Mouse (Mus musculus) Muller cell, postnatal 12 days (primary cell): Measurements from ENCODE around the gene Fam49a.
"Not testable (repeated sequence)": the region's sequence is repeated elsewhere in the genome, so short reads cannot be mapped to it uniquely, and the experiment has no call there.

ENCODE experiments used
- DNase-seq: peaks from one replicate; pipeline ENCODE4 v3.0.0-alpha.2; 2015; ENCODE audit errors: inconsistent ontology term

Fam49a gene

GRCm38 (mm10) chr12:12313919-12314318 is 52.0 kb downstream of the Fam49a start:
- DNase-seq = no peak

GRCm38 (mm10) chr12:12314326-12314725 is 52.4 kb downstream of the Fam49a start:
- no peak for DNase-seq

- peak; percentile 74 for DNase-seq
Observed at GRCm38 (mm10) chr12:12315011-12315410, 53.1 kb downstream of the Fam49a start.

DNA sequence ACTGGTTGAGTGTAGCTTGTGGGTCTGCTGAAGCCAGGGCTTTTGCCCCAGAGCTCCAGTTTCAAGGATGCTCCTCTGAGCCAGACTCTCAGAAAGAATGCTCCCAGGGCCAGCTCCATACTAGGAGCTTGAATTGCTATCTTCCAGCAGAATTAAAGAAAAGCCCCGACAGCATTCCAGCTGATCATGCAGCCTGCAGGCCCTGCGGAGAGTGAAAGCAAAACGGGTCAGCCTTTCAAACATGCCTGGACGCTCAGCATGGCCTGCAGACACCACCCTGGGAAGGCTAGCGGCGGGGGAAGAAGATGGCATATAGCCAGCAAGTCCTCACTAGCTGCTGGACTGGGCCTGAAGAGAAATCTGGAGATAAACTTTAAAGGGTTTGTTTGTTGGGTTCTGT is 55.0 kb downstream of the Fam49a start:
- peak; percentile 85 for DNase-seq

DNA sequence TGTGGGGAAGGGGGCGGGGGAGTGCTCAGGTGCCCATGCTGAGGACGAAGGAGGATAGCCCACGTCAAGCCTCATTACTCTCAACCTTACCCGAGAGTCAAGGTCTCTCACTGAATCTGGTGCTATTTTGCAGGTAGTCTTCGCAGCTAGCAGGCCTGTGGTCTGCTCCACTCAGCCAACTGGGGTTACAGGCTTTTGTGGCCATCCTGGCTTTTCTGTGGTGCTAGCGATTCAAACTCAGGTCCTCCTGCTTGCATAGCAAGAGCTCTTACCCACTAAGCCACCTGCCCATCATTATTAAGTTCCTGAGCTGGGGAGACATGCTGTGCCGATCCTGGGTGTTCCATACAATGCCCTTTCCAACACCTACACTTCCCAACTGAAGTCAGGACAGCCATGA is 55.7 kb downstream of the Fam49a start:
- no peak for DNase-seq

- DNase-seq = peak; percentile 65
Observed at GRCm38 (mm10) chr12:12318140-12318734, 56.3 kb downstream of the Fam49a start.

- peak; percentile 56 for DNase-seq
Observed at GRCm38 (mm10) chr12:12320693-12321092, 58.8 kb downstream of the Fam49a start.

DNA sequence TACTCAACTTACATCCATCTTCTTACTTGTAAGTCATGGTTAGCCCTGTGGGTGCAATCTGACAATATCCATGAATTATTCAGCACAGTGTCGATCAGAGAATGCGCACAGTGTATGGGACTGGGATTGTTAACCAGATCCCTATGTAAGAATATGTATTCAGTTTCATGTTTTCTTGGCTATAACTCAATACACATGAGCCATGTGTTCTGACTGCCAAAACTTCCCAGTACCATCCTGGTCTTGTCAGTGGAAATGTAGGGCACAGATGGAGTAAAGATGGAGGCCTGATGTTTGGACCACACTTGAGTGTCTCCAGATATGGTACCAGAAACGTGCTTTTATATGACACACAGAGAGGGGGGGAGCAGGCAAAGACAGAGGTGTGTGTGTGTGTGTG is 59.2 kb downstream of the Fam49a start:
- no peak for DNase-seq

DNA sequence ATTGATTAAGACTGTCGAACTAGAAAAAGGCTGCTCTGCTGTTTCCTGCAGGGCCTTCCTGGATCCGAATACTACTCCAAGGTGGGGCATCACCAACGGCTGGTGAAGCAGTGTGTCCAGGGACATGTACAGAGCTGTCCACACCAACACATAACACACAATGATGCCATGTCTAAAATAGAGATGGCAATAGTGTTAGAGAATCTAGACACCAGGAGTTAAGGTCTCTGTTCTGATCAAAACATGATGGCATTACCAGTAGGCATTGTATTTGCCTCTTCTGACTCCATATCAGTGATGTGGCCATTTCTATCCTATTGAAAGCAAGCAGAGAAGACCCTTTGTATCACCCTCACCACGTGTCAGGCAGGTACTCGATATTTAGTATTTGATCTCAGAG is 61.1 kb downstream of the Fam49a start:
- no peak for DNase-seq

DNA sequence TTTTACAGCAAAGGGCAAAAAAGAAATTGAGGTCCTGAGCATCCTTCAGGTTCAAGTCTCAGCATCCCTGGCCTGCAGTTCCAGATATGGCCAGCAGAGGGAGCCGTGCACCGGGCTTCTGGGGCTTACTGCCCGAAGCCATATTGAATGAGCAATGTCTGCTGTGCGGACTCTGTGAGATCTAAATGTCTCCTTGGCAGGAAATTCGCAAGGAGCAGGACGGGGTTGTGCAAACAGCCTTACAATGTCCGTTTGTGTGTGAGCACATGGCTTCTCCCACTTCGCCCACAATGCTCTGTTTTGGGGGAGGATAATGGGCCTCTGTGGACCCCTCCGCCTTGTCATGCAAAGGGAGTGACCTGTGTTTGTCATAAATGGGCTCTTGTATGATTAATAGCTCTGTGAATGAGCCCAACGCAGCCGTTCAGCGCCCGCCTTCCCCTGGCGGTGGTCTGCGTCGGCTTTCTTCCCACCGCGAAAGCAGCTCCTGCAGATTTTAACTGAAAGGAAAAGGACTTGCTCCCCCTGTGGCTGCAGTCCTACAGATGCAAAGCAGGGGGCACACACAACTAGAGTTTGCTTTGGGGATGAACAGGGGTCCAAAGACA is 61.8 kb downstream of the Fam49a start:
- peak; percentile 67 for DNase-seq

DNA sequence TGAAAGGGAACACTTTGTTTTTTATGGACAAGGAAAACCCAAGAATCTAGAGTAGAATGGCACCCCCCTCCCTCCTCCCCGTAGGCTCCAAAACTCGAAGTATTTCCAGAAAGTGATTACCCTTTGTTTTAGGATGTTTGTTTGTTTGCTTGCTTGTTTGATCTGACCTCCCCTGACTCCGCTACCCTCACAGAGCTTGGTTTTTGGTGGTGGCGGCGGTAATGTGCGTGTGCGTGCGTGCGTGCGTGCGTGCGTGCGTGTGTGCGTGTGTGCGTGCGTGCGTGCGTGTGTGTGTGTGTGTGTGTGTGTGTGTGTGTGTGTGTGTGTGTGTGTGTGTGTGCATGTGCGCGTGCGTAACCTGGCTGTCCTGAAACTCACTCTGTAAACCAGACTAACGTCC is 62.3 kb downstream of the Fam49a start:
- DNase-seq = not testable (repeated sequence)

DNA sequence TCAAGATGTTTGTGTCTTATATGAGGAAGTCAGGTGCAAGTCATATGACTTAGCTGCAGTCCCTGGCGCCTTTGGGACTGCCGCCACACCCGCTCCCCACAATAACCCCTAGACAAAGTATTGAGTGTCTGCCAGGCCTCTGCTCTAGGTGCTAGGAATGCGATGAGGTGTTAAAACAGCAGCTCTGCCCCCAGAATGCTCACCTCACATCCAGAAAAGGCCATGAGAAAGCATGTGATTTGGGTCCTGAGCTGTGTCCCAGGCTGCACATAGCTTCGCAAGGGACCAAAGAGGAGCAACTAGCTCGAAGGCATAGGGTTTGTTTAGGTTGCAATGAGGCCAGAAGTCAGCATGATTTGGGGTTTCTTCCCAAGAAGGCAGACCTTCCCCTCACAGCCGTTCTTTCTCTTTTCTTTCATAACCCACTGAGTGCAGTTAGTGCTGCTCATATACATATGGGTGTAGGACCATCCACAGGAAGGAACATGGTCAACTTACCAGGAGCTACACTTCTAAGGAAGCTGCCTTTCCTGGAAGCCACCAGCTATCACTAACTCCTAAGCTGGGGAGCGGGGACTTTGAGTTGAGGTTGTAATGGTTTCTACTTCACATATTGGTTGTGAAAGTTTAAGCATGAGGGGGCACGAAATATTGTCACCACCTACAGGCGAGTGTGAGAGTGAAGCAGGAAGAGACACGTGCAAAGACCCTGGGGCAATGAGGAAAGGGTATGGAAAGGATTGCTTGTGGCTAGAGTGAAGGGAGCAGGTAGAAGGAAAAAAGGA is 71.8 kb downstream of the Fam49a start:
- DNase-seq = no peak

- DNase-seq = no peak
Observed at GRCm38 (mm10) chr12:12334486-12334885, 72.5 kb downstream of the Fam49a start.

- DNase-seq = no peak
Observed at GRCm38 (mm10) chr12:12335566-12335965, 73.6 kb downstream of the Fam49a start.

DNA sequence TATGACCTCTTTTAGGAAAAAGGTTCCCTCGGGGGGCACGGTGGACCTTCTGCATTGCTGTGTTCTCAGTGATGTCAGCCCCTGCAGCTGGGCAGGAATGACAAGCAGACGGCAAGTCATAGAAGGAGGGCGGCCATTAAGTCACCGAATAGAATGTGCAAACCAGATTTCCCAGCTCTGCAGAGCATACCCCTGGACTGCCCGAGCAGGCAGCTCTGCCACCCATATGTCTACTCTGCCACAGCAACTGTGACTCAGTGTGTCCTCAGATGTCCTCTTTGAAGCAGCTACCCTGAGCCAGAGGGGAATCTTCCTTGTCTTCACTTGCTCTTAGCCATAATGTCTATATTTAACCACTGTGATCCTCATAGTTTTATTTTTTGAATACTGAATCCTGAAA is 75.4 kb downstream of the Fam49a start:
- DNase-seq = no peak

GRCm38 (mm10) chr12:12343320-12343719 is 81.4 kb downstream of the Fam49a start:
- DNase-seq = no peak

- no peak for DNase-seq
Observed at GRCm38 (mm10) chr12:12348625-12349024, 86.7 kb downstream of the Fam49a start.

GRCm38 (mm10) chr12:12349645-12350288 is 87.8 kb downstream of the Fam49a start:
- DNase-seq = no peak

DNA sequence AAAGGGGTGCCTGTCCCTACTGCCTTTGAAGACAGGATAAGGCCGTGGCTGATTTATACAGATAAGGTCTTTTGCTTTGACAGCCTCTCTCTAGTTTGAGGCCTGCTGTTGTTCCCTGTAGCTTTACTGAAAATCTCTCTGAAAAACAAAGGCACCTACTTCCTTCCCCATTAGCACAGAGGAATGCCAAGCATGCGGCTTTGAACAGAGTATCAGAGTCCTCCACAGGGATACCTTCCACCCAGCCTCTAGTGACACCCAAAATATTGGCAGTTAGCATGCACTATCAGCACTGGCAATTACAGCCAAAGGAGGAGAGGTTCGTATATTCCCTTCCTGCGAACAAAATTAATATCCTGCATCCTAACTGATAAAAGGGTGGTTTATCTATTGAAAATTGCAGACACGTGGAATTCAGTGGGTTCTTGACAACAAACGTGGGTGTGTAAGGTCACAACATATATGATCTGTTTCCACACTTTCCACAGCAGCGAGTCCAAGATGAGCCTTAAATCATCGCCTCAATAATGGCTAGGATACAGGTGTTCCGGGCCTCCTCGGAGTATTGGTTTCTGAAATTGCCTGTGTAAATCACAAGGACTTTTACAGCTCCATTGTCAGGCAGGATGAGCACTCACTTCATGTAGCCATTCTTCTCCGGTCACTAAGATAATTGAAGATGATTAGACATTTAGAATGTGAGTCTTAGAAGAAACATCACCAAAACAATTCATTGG is 90.0 kb downstream of the Fam49a start:
- DNase-seq = peak; percentile 72

- no peak for DNase-seq
Observed at GRCm38 (mm10) chr12:12354115-12354653, 92.2 kb downstream of the Fam49a start.

GRCm38 (mm10) chr12:12356048-12356447 is 94.1 kb downstream of the Fam49a start:
- DNase-seq = no peak

- peak; percentile 78 for DNase-seq
Observed at GRCm38 (mm10) chr12:12356463-12356862, 94.5 kb downstream of the Fam49a start.
